Mouse (Mus musculus): ENCODE measurements around the gene Tnr.

DNA sequence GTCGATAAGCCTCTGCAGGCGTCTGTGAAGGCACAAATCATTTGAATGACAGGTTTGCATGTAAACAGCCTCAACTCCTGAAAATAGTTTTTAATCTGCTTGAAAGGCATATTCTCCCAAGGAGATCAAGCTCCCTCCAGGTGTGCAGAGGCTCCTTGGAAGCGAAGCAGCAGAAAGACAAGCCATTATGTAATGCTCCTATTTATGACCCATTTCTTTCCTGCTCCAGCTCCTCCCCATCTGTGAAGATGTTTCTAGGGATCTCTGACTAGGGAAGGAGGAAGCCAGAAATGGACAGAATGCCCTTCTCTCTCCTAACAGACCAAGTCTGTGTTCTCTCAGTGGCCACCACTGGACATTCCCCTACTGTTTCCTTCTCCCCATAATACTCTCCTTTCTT, 38.0 kb downstream of the Tnr start:
- TF ChIP-seq CTCF (IDR thresholded peaks at IDR 0.05; ENCODE audit: control insufficient read depth, insufficient read depth, low read length) (no peak), POLR2A (IDR thresholded peaks at IDR 0.05; ENCODE audit: borderline replicate concordance, control insufficient read depth, low read depth, low read length) (no peak)
